Mouse (Mus musculus) heart, postnatal 0 days (tissue): Measurements from ENCODE around the gene Plpp3.

Experiments used
- CTCF ChIP-seq: IDR thresholded peaks from 2 replicates; pipeline ENCODE4 v1.5.1; 2016; ENCODE audit warnings: antibody characterized with exemption, control low read depth, low read depth
- EP300 ChIP-seq: IDR thresholded peaks from 2 replicates; pipeline ENCODE4 v1.6.1; 2016; ENCODE audit warnings: antibody characterized with exemption, low read depth

- TF ChIP-seq CTCF: no peak
- no peak for TF ChIP-seq EP300
Measured at GRCm38 (mm10) chr4:105111770-105112169, 45.4 kb upstream of the Plpp3 start.
